Mouse (Mus musculus) ES-Bruce4 (cell line): ENCODE measurements around the gene Top2b.

ENCODE experiments used
- CTCF ChIP-seq: IDR thresholded peaks from one replicate; pipeline ENCODE4 v1.8.1; 2011; ENCODE audit warnings: low read depth, low read length
- EP300 ChIP-seq: IDR thresholded peaks from 2 replicates; pipeline ENCODE4 v1.6.1; 2011; ENCODE audit warnings: low read depth, low read length; ENCODE audit not compliant: insufficient read depth
- POLR2A ChIP-seq: IDR thresholded peaks from one replicate; pipeline ENCODE4 v1.8.1; 2011; ENCODE audit warnings: low read length; ENCODE audit not compliant: insufficient read depth

DNA sequence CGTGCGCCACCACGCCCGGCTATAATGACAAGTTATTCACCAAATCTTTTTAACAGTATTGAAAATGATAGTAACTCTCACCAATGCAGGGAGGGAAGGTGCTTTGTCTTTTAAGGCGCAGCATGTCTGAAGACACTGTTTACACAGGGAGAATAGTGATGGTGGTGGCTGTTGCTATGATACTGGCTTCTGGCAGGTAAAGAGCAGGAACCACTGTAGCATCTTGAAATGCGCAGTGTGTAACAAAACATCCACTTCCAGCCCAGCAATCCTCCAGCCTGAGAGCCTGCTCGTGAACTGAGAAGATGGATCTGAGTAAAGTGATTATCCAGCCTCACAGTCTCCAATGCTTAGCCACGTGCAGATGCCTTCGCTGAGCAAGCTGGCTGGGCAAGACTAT, 17.5 kb upstream of the Top2b start:
- TF ChIP-seq CTCF (no peak), POLR2A (no peak), EP300 (no peak)
